Mouse (Mus musculus) layer of hippocampus, postnatal 14 days (tissue): ENCODE measurements around the gene Tmem59l. TPM values are rescaled to one million over a fixed set of nuclear protein-coding genes. Genes with fewer than 3 reads are reported as not detected.

Source experiments
- DNase-seq, 2 experiments: peaks; one replicate each; pipeline ENCODE4 v3.0.0; 2021 to 2022; ENCODE audit warnings: low spot score in 2 of 2, mixed read lengths in 1 of 2
- total RNA-seq, 2 experiments: library from RNA; stranded (reverse); gene quantifications; 2 replicates each; pipeline ENCODE4 v1.2.3; 2021

Gene Tmem59l
- total RNA-seq, 2 experiments from 2014 or later, result 251 to 263 TPM

- peak; percentile 57 to 80 for DNase-seq
Measured at GRCm38 (mm10) chr8:70463306-70463705, 23.9 kb downstream of the Tmem59l start.

GRCm38 (mm10) chr8:70462516-70462813 lies 24.7 kb downstream of the Tmem59l start:
- no peak for DNase-seq

GRCm38 (mm10) chr8:70461765-70462515 lies 25.2 kb downstream of the Tmem59l start:
- DNase-seq, result no peak

DNA sequence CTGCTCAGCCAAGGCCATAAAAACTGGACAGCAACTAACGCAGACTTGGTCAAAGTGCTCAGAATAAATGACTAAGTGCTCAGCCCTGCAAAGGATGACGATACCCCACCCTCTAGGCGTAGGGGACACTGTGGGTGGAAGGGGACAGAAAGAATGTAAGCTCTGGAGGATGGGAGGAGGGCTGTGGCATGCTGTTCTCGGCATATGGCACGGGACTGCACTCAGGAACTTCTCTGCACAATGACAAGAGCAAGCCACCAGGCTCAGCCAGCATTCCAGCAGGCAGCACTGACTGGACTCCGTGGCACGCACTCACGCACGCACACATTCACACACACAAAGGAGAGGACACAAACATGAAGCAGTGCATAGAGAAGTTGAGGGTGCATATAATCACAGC lies 26.6 kb downstream of the Tmem59l start:
- DNase-seq, result no peak

GRCm38 (mm10) chr8:70460199-70460598 lies 27.0 kb downstream of the Tmem59l start:
- DNase-seq, result no peak

DNA sequence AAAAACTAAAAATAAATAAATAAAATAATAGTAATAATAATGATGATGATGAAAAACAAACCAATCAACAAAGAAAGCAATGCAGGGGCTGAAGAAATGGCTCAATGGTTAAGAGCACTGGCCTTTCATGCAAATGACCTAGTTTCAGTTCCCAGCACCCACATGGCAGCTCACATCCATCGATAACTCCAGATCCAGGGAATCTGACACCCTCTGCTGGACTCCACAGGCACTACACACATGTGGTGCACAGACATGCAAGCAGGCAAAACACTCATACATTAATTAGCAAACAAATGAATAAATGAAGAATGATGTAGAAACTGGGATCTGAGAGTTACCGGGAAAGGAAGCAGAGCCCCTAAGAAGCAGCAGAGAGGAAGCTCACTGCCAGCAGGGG lies 27.5 kb downstream of the Tmem59l start:
- no peak for DNase-seq

DNA sequence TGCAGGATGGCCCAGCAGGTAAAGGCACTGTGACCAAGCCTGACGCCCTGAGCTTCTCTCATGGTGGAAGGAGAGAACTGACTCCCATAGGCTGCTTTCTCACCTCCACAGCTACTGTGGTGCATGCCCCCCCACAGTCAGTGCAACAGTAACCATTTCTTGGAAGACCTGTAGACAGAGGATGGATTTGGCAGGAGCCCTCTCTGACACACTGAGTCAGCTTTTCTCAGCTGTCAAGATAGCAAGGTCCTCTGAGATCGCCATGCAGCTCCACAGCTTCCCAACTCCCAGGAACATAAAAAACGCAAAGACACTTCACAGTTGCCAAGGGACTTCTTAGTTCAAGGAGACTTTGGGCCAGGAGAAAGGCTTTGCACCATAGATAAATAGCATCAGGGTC lies 28.7 kb downstream of the Tmem59l start:
- DNase-seq, result no peak

DNA sequence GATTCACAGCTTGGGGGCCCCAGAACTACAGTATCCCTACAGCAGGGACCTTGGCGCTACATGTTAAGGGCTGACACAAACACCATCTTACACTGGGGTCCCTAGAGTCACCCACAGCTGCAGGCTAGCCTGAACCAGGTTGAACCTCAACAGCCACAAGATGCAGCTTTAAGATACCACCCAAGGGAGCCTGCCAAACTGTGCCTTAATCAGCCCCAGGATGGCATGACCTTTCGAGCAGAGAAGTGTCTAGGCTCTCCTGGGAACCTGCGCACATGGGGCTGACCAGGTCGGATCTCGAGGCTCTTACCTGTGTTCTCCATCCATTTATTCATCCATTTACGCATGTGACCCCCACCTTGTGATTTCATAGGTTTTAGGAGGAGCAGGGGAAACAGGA lies 29.3 kb downstream of the Tmem59l start:
- DNase-seq, result no peak

- no peak for DNase-seq
Measured at GRCm38 (mm10) chr8:70456996-70457395, 30.2 kb downstream of the Tmem59l start.

DNA sequence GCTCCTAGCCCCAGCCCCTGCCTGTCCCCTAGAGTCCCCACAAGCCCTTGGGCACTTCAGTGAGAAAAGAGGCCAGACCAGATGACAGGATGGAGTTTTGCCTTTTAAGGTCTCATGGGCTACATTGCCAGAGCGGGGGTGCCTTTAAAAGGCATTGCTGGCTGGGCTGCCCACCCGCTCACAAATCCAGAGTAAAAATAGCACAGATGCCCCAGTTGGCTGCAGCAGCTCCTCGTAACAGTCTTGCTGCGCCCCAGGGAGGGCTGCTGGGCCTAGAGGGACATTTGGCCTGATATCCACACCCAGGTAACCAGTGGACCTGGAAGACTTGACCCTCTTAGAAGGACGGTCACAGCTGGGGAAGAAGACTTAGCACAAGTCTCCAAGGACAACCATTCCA lies 33.3 kb downstream of the Tmem59l start:
- no peak for DNase-seq

DNA sequence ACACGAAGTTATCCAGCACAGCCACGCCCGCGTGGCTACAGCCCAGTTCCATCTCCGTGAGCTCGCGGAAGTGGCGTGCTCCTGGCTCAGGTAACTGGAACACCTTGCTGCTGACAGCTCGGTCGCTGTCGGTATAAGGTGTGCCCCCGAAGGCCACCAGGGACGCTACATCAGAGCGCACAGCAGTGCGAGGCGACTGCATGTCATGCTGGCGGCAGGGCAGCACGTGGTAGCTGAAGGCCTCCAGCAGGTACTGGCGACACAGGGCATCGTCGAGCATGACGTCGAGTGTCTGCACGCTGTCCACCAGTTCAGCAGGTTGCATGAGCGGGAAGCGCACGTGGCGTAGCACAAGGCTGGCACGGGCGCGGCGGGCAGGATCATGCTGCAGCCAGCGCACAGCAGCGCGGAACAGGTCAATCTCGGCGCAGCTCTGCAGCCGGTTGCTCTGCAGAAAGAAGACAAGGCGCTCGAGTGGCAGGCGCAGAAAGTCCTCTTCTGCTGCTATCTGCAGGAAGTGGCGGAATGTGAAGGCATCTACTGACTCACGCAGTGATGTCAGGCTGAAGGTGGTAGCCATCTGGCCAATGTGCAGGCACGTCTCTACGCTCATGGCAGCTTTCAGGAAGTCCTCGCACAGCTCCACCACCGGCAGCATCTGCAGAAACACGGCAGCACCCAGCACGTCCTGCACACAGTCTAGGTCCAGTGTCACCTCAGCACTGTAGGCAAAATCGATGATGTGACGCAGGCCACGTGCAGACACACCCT lies 34.8 kb downstream of the Tmem59l start:
- DNase-seq, result no peak

DNA sequence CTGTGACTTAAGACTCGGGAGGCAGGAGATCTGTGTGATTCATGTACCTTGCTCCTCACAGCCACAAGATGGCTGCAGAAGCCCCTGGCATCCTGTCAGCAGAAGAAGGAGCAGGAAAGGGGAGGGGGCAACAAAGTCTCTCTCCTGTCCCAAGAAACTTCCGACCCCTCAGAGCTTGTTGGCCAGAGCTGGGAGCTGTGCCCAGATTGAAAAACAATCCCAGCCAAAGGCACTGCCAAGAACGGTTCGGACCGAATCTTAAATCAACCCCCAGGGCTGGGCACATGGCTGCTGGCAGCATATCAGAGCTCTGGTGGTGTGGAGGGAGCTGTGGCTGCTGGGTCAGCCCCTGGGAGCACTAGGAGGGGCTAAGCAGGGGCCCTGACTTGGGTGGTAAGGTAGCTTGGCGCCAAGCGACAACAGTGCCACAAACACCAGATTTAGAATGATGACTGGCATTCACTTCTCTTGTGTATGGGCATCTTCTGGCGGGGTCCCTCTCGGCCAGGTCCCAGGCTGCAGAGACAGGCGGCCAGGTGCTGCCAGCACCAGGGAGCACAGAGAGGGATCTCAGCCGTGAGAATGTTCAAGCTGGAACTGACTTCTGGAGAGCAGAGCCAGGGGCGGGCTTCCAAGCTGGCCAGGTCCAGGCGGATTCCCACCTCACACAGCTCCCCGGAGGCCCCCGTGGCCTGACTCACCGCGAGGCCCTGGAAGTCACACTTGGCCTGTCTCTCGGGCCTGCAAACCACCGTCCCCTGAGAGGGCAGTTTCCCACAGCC lies 39.3 kb downstream of the Tmem59l start:
- peak; percentile 54 to 79 for DNase-seq

DNA sequence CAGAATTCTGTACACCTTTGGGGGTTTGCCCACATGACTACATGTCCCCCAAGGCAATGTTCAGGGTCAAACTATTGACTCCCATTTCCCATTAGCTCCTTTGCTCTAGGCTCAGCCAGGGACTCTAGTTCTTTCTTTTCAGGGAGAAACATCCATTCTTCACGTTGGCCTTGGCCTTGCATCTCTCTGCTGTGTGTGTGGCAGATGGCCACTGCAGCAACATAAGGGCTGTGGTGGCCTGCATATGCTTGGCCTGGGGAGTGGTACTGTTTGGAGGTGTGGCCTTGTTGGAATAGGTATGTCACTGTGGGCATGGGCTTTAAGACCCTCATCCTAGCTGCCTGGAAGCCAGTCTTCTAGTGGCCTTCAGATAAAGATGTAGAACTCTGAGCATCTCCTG lies 41.2 kb downstream of the Tmem59l start:
- no peak for DNase-seq

- no peak for DNase-seq
Measured at GRCm38 (mm10) chr8:70443326-70443725, 43.8 kb downstream of the Tmem59l start.

GRCm38 (mm10) chr8:70441565-70441964 lies 45.6 kb downstream of the Tmem59l start:
- no peak for DNase-seq

GRCm38 (mm10) chr8:70440246-70440645 lies 46.9 kb downstream of the Tmem59l start:
- no peak for DNase-seq

DNA sequence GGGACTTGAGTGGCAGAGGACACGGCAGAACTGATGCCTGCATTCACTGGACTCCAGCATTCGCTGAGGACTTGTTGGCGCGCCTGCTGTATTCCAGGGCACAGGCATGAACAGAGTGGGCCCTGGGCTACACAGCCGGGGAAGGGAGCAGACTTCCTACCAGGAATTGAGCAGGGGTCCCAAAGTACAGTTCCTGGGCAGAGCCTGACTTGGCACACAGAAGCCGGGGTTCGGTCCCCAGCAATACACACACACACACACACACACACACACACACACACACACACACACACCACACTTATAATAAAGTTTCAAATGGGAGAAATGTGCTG lies 47.3 kb downstream of the Tmem59l start:
- no peak for DNase-seq

DNA sequence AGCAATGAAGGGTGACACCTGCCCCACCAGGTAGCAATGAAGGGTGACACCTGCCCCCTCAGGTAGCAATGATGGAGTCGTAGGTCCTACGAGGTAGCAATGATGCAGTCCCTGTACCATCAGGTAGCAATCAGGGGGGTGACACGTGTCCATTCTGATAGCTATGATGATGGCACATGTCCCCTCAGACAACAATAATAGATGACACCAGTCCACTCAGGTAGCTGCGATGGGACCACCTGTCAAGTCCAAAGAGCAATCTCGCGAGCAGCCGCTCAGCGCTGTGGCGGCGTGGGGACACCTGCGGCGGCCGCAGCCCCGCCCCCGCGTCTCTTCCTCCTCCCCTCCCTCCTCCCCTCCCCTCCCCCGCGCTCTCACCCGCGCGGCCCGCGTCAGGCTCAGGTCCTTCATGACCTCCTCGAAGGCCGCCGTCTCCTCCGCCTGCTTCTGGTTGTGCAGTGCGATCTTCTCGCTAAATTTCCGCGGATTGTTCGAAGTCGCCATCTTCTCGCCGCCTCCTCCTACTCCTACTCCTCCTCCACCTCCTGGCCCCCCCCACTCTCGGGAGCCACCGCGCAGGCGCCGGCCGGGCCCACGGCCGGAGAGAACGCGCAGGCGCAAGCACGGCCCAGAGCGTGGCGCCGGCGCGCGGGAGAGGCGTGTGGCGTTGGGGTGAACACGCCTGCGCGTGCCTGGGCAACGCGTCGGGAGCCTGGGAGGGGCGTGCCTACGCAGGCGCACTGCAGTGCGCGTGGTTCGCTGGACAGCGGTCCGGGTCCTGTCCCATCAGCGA lies 47.9 kb downstream of the Tmem59l start, which contains the start of gene Crtc1:
Crtc1 (minus strand) TSS at position 525 of the 793 bp plus-strand sequence.
- peak; percentile 96 to 97 for DNase-seq

DNA sequence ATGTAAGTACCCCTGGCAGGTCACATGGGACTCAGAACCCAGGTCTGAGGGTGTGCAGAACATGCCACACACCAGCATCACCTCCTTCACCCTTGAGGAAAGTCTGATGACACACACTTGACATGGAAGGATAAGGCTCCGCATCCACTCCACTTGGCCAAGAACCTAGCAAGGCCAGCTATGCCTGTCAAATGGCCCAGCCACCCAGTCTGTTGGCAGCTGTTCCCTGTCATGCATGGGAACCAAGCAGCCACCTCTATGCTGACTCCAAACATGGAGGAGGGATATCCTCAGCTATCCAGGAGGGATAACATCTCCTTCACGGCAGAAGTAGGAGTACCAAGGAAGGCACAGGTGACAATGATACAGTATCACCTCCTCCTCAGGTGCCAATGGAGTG lies 48.7 kb downstream of the Tmem59l start:
- no peak for DNase-seq

DNA sequence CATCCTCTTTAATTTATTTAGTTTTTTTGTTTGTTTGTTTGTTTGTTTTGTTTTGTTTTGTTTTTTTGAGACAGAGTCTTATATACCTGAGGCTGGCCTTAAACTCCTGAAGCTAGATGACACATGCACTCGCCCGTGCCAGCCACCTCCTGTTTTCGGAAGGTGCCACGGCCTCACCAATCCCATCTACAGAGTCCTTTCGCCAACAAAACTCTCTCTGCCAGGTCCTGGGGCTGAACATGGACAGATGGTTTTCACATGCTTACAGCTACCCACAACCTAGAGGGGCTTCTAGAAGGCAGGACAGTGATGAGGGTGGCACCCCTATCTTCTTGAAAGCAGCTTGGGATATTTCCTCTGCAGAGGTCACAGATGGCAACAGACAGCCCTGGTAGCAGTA lies 52.0 kb downstream of the Tmem59l start:
- DNase-seq, result no peak
